Mouse (Mus musculus): Measurements from ENCODE around the gene Tubb4a.
"Not testable (repeated sequence)": the region's sequence is repeated elsewhere in the genome, so short reads cannot be mapped to it uniquely, and the experiment has no call there.

Tubb4a gene

GRCm38 (mm10) chr17:57087049-57087832, at the start of gene Tubb4a:
Gene Tubb4a, minus strand, starts transcription at chr17:57087782.
- DNase-seq, result peak; percentile 32

GRCm38 (mm10) chr17:57135635-57136034, 48.1 kb upstream of the Tubb4a start:
- DNase-seq, result no peak

DNA sequence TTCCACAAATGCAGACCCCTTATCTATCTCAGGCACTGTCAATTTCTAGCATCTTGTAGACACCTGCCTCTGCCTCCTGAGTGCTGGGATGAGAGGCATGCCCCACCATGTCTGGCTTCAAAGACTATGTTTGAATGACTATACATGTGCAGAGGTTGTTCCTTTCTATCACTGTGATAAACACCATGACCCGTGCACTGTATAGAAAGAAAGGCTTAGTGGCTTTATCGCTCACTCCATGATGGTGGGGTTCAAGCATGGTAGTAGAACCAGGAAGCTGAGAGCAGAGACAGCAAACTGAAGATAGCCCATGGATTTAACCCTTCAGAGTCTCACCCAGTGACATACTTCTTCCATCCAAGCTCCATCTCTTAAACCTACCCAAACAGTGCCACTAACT, 47.1 kb upstream of the Tubb4a start:
- DNase-seq, result no peak

- not testable (repeated sequence) for DNase-seq
These were observed 46.4 kb upstream of the Tubb4a start for GRCm38 (mm10) chr17:57134021-57134420.

DNA sequence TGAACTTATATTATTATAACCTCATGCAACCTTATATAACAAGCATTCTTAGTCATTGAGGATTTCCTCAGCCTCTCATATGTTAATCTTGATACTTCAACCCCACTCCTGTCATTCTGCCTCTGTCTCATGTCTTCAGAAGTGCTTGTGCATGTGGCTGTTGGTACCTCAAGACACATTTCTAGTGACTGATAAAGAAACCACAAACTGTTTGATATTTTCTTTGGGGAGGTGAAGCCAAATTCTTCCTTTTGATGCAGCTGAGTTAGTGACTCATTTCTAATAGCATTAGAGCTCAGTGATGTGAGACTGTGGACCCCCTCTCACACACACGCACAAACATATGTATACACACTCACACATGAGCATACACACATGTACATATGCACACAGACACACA, 44.2 kb upstream of the Tubb4a start:
- no peak for DNase-seq

DNA sequence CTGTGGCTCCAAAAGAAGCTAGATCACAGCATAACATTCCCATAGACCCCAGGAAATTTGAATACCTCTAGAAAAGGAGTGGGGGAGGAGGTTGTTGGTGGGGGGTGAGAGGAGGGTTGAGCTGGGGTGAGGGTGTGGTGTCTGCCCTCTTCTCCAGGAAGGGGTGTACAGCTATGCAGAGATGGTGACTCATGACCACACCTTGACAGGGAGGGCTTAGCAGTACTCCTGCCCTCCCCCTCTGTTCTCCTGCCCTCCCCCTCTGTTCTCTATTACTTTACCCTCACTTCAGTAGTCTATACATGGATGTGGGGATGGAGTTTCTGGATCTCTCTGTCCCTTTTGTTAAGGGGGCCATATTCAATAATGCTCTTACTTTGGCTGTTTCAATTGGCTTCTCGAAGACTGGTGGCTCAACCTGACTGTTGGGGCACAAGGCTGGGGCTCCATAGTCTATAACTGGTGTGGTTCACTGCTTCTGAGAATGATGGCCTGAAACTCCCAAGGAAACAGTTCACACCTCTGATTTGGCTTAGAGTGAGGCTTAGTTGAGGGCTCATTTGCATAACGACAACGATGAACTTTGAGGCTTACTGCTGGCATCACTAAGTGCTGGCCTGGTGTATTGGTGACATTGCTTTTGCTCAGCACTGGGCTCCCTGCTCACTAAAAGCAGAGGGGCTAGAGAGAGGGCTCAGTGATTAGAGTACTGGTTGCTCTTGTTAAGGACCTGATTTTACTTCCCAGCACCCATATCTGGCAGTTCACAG, 38.5 kb upstream of the Tubb4a start:
- DNase-seq, result no peak

DNA sequence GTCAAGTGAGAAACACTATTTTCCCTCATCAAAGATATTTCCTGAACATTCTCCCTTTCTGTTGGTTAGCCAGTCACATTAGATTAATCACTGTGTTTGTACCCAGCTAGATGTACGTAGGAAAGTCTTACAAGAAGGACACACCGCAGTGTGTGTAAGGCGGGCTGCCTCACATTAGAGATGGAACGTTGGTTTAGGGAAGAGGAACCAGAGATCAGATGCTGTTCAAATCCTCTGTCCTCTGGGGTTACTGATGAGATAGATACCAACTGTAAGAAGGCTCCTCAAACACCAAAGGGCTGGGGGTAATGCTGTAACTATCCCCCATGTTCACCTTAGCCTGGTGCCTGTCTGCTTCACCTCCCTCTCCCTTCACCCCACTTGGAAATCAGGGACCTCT, 37.2 kb upstream of the Tubb4a start:
- no peak for DNase-seq

DNA sequence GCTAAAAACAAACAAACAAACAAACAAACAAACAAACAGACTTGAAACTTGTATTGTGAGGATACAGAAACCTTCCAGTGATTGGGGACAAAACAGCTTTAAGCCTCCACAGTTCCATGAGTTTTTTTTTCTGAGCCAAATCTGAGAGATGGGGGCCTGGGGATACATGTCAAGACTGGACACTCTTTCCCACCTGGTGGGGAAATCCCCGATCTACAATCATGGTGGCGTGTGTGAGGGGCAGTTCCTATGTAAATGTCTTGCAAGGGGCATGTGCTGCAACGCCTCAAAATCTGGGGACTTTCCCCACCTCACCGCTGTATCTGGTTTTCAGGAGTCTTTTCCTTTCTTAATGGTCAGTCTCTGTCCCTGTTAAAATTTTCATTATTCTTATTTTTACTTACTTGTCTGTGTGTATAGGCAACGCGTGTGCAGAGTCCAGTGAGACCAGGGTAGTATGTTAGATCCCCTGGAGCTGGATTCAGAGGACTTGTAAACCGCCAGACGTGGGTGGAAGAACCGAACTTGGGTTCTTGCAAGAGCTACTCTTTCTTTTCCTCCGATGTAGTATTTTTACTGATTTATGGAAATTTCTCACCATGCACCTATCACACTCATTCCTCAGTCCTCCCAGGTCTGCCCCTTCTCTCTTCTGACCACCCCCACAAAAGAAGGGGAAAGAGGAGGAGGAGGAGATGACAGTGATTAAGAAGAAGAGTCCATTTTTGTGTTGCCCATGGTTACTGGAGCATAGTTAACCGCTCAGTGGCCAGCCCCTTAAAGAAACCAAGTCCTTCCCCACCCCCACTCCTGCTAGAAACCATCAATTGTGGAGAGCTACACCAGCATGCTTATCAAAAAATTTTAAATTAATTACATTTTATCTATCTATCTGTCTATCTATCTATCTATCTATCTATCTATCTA, 35.9 kb upstream of the Tubb4a start:
- no peak for DNase-seq

DNA sequence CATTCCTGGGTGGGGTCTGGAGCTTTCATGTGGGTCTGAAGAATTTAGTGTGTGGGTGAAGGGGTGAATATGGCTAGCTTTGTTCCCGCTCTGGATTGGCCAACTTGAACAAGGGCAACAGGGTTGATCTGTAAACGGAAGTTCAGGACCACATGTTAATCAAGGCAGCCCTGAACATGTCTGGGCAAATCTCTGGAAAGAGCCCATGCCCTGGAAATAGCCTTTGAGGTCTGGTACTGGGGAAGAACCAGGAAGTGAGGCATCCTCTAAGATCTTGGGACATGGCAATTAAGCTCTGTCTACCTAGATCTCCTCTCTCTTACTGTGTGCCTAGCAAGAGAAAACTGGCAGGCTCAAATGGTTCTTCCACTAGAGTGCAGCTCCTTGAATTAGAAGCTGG, 34.3 kb upstream of the Tubb4a start:
- no peak for DNase-seq

GRCm38 (mm10) chr17:57118524-57119349, 31.2 kb upstream of the Tubb4a start:
- DNase-seq, result peak; percentile 47

DNA sequence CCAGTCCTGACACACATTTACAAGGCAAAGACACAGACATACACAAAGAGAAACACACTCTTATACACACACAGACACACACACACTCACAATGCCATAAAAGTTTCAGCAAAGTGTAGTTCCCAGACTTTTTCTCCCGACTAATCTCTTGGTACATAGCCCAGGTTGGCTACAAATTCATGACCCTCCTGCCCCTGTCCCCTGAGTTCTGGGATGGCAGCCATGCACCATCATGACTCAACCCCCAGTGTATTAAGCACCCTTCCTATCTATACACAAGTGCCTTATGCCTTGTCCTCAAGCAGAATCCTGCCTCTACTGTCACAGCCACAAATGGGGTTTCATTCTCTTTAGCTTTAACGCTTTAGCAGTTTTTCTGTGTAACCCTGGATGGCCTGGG, 29.2 kb upstream of the Tubb4a start:
- no peak for DNase-seq

- peak; percentile 76 for DNase-seq
These were observed 25.3 kb upstream of the Tubb4a start for GRCm38 (mm10) chr17:57112768-57113474.

GRCm38 (mm10) chr17:57110005-57110404, 22.4 kb upstream of the Tubb4a start:
- DNase-seq, result no peak

DNA sequence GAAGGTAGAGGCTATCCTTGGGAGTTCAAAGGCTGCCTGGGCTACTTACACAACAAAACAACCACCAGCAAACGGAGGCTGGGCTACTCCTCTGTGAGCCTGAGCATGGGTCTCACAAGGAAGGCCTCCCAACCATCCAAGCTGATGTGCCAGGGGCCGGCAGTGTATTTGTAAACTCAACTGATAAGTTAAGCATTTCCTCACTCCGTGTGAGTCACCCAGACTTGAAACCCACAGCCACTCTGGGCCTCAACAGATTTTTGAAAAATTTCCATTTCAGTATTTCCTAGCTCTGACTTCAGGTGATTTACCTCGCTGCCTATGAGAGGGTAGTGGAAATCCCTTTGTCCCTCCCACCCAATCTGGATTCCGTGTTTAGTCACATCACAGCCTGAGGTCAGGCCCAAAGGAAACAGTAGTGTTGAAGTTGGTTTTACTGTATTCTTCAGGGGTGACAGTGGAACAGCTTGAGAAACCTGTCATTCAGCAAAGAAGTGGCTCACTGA, 21.1 kb upstream of the Tubb4a start:
- DNase-seq, result no peak

- DNase-seq, result no peak
These were observed 20.6 kb upstream of the Tubb4a start for GRCm38 (mm10) chr17:57108040-57108665.

DNA sequence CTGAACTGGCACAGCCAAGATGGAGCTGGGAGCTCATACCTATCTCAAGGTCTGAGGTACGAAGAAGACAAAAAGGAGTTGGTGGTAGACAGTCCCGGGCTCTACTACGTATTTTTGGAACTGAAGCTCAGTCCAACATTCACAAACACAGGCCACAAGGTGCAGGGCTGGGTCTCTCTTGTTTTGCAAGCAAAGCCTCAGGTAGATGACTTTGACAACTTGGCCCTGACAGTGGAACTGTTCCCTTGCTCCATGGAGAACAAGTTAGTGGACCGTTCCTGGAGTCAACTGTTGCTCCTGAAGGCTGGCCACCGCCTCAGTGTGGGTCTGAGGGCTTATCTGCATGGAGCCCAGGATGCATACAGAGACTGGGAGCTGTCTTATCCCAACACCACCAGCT, 19.5 kb upstream of the Tubb4a start:
- DNase-seq, result no peak

- DNase-seq, result no peak
These were observed 18.4 kb upstream of the Tubb4a start for GRCm38 (mm10) chr17:57106035-57106368.

GRCm38 (mm10) chr17:57105181-57106034, 17.8 kb upstream of the Tubb4a start, which contains the start of gene Tnfsf9:
Gene Tnfsf9, plus strand, starts transcription at chr17:57105325.
- DNase-seq, result peak; percentile 28

DNA sequence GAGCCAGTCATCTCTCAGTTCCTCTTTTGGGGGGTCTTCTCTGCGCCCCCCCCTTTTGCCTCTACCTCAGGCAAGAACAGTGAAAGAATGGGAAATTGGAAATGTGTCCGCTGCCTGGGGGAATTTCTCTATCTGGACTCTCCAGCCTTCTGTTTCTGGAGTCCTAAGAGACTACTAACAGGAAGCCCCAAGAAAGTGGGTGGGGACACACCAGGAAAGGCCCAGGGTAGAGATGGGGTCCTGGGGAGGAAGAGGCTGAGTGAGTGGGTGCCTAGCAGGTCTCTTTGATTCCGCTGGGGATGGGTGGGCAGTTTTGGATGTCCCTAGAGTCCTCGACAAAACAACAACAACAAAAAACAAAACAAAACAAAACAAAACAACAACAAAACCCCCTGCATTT, 16.9 kb upstream of the Tubb4a start:
- DNase-seq, result no peak

DNA sequence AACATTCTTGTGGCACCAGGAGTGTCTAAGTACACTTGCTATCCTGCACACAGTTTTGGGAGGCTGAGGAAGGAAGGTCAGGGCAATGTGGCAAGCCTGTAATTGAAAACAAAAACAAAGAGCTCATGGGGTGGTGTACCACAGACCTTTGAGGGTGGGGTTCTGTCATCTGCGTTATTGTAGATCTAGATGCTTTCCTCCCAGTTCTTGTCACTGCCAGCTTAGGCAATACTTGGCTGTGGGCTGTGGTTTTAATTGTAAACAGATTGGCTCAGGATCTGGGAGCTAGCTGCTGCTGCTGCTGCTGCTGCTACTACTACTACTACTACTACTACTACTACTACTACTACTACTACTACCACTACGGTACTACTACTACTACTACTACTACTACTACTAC, 14.7 kb upstream of the Tubb4a start:
- no peak for DNase-seq

Data from lung, postnatal 36 days (tissue).